Mouse (Mus musculus) heart, embryonic 14.5 days (tissue): Measurements from ENCODE around the gene Tekt3. TPM values are rescaled to one million over a fixed set of nuclear protein-coding genes. Genes with fewer than 3 reads are reported as not detected.

Source experiments
- ATAC-seq: fragments of 200-750 bp; cut with Nextera tagmentation; 2 replicates; pipeline ENCODE4 v1.8.0; 2017; ENCODE audit warnings: low read depth, moderate TSS enrichment; ENCODE audit not compliant: insufficient number of reproducible peaks, insufficient read depth, low FRiP score
- H3K27ac ChIP-seq, 2 experiments: fragments of 200-500 bp in 1 of 2; fragments of 300-500 bp in 1 of 2; sonication (generic) in 1 of 2; replicated peaks in 1 of 2; 2 replicates each; pipeline ENCODE4 v1.5.1; 2012 to 2014; ENCODE audit warnings: low read depth in 2 of 2, low read length in 2 of 2, control low read depth in 1 of 2, mild to moderate bottlenecking in 1 of 2, mixed read lengths in 1 of 2; ENCODE audit not compliant: control insufficient read depth in 1 of 2, insufficient read depth in 1 of 2
- H3K27me3 ChIP-seq: fragments of 300-500 bp; sonication (generic); 2 replicates; pipeline ENCODE4 v1.6.1; 2014; ENCODE audit warnings: mild to moderate bottlenecking, low read length, control low read depth; ENCODE audit not compliant: control insufficient read depth, insufficient read depth
- H3K36me3 ChIP-seq: fragments of 300-500 bp; sonication (generic); 2 replicates; pipeline ENCODE4 v1.6.1; 2014; ENCODE audit warnings: mild to moderate bottlenecking, control low read depth, low read length, mixed read lengths; ENCODE audit not compliant: control insufficient read depth, insufficient read depth
- H3K4me1 ChIP-seq, 2 experiments: fragments of 200-500 bp in 1 of 2; fragments of 300-500 bp in 1 of 2; sonication (generic) in 1 of 2; 2 replicates each; pipeline ENCODE4 v1.6.1; 2012 to 2014; ENCODE audit warnings: low read length in 2 of 2, control low read depth in 1 of 2, mixed read lengths in 1 of 2; ENCODE audit not compliant: control insufficient read depth in 2 of 2, insufficient read depth in 2 of 2
- H3K4me2 ChIP-seq: fragments of 300-500 bp; sonication (generic); 2 replicates; pipeline ENCODE4 v1.6.1; 2014; ENCODE audit warnings: mild to moderate bottlenecking, low read length
- H3K4me3 ChIP-seq, 2 experiments: fragments of 200-500 bp in 1 of 2; fragments of 300-500 bp in 1 of 2; sonication (generic) in 1 of 2; 2 replicates each; pipeline ENCODE4 v1.5.1; 2012 to 2014; ENCODE audit warnings: low read length in 2 of 2, mild to moderate bottlenecking in 2 of 2, control low read depth in 1 of 2, low read depth in 1 of 2, moderate library complexity in 1 of 2; ENCODE audit not compliant: control insufficient read depth in 1 of 2, insufficient read depth in 1 of 2
- H3K9ac ChIP-seq: fragments of 300-500 bp; sonication (generic); 2 replicates; pipeline ENCODE4 v1.6.1; 2014; ENCODE audit warnings: mild to moderate bottlenecking, low read length
- H3K9me3 ChIP-seq: fragments of 300-500 bp; sonication (generic); 2 replicates; pipeline ENCODE4 v1.6.1; 2016; ENCODE audit warnings: low read length, control low read depth; ENCODE audit not compliant: control insufficient read depth
- WGBS: fragments of 180-500 bp; shearing (Covaris S2); extraction: QIAGEN DNeasy Blood & Tissue Kit; methylation state at CpG from one replicate; pipeline ENCODE4 v1.1.7; 2014; 5-methylcytosine and 5-hydroxymethylcytosine counted together
- polyA plus RNA-seq: library from polyadenylated mRNA; unstranded; fragments of >200 nt; fragmentation: Nextera tagmentation; extraction: Ambion mirVana; gene quantifications from 2 replicates; pipeline ENCODE4 v1.2.1, GENCODE M21; 2014

Gene Tekt3
- polyA plus RNA-seq, 1 experiment from 2014 or later: not detected

GRCm38 (mm10) chr11:63114807-63115641, 53.6 kb downstream of the Tekt3 start:
- Histone ChIP-seq H3K36me3 (no peaks in the 10 kb centered on the region), H3K4me2 (no peak overlapping the region), H3K9ac (peak overlapping the region; percentile 14; the same call in 1 of the 2 replicates), H3K4me3 (no peak overlapping the region), H3K27ac (peak overlapping the region; percentile 79 to 84), H3K9me3 (no peaks in the 10 kb centered on the region), H3K4me1 (peaks cover 23 to 31% of the 10 kb centered on the region in 2 experiments), H3K27me3 (no peaks in the 10 kb centered on the region)
- ATAC-seq: peak; percentile 13; the same call in 1 of the 2 replicates
- 57% methylated on average over 8 of the region's 8 CpGs for WGBS

- H3K9ac ChIP-seq: no peak overlapping the region
- no peaks in the 10 kb centered on the region for H3K9me3 ChIP-seq
- no peak for ATAC-seq
- peaks cover 25 to 36% of the 10 kb centered on the region in 2 experiments for H3K4me1 ChIP-seq
- no peak overlapping the region for H3K4me3 ChIP-seq
- H3K4me2 ChIP-seq: no peak overlapping the region
- WGBS: 82% methylated on average over 5 of the region's 5 CpGs
- no peaks in the 10 kb centered on the region for H3K36me3 ChIP-seq
- H3K27ac ChIP-seq: no peak overlapping the region
- no peaks in the 10 kb centered on the region for H3K27me3 ChIP-seq
Measured at GRCm38 (mm10) chr11:63116652-63117051, 55.2 kb downstream of the Tekt3 start.

GRCm38 (mm10) chr11:63117266-63117665, 55.8 kb downstream of the Tekt3 start:
- no peak overlapping the region for H3K4me2 ChIP-seq

GRCm38 (mm10) chr11:63119791-63120190, 58.3 kb downstream of the Tekt3 start:
- ATAC-seq: peak; percentile 55; the same call in 1 of the 2 replicates
- Histone ChIP-seq H3K9me3 (no peaks in the 10 kb centered on the region), H3K4me3 (no peak overlapping the region), H3K27ac (peak overlapping the region; percentile 13 to 74), H3K36me3 (no peaks in the 10 kb centered on the region), H3K4me2 (peak overlapping the region; percentile 11; the same call in 1 of the 2 replicates), H3K9ac (no peak overlapping the region), H3K27me3 (no peaks in the 10 kb centered on the region), H3K4me1 (peaks cover 17 to 28% of the 10 kb centered on the region in 2 experiments)
- 5% methylated on average over 7 of the region's 7 CpGs for WGBS

More at GRCm38 (mm10) chr11:63117266-63117665, 55.8 kb downstream of the Tekt3 start:
- H3K9me3 ChIP-seq: no peaks in the 10 kb centered on the region
- H3K4me3 ChIP-seq: no peak overlapping the region
- no peak for ATAC-seq
- H3K36me3 ChIP-seq: no peaks in the 10 kb centered on the region
- WGBS: 69% methylated on average over 1 of the region's 1 CpGs
- H3K27me3 ChIP-seq: no peaks in the 10 kb centered on the region
- H3K4me1 ChIP-seq: peaks cover 25 to 36% of the 10 kb centered on the region in 2 experiments
- H3K27ac ChIP-seq: no peak overlapping the region
- H3K9ac ChIP-seq: no peak overlapping the region

- Histone ChIP-seq H3K4me3 (no peak overlapping the region), H3K27me3 (no peaks in the 10 kb centered on the region), H3K27ac (no peak overlapping the region), H3K9ac (no peak overlapping the region), H3K4me2 (no peak overlapping the region), H3K9me3 (no peaks in the 10 kb centered on the region), H3K36me3 (no peaks in the 10 kb centered on the region), H3K4me1 (peaks cover 16 to 27% of the 10 kb centered on the region in 2 experiments)
- ATAC-seq: no peak
- 89% methylated on average over 2 of the region's 2 CpGs for WGBS
Measured at GRCm38 (mm10) chr11:63122249-63122648, 60.8 kb downstream of the Tekt3 start.

GRCm38 (mm10) chr11:63122776-63123350, 61.4 kb downstream of the Tekt3 start:
- no peak overlapping the region for H3K4me3 ChIP-seq
- no peak overlapping the region for H3K4me2 ChIP-seq
- H3K4me1 ChIP-seq: peaks cover 14 to 22% of the 10 kb centered on the region in 2 experiments
- no peaks in the 10 kb centered on the region for H3K9me3 ChIP-seq
- no peak for ATAC-seq
- no peaks in the 10 kb centered on the region for H3K27me3 ChIP-seq
- H3K27ac ChIP-seq: no peak overlapping the region
- 74% methylated on average over 4 of the region's 4 CpGs for WGBS
- H3K36me3 ChIP-seq: no peaks in the 10 kb centered on the region
- no peak overlapping the region for H3K9ac ChIP-seq

GRCm38 (mm10) chr11:63124316-63124715, 62.9 kb downstream of the Tekt3 start:
- Histone ChIP-seq H3K27ac (no peak overlapping the region), H3K4me3 (no peak overlapping the region), H3K9ac (no peak overlapping the region), H3K9me3 (no peaks in the 10 kb centered on the region), H3K36me3 (no peaks in the 10 kb centered on the region), H3K4me2 (no peak overlapping the region), H3K27me3 (no peaks in the 10 kb centered on the region), H3K4me1 (peaks cover 14 to 27% of the 10 kb centered on the region in 2 experiments)
- ATAC-seq: no peak
- 27% methylated on average over 4 of the region's 4 CpGs for WGBS
